Mouse (Mus musculus) cerebellum, adult 2 months (tissue): Measurements from ENCODE around the gene Smpdl3a.

Source experiments
- CTCF ChIP-seq: fragments of 200-500 bp; IDR thresholded peaks from 2 replicates; pipeline ENCODE4 v1.5.1; 2011; ENCODE audit warnings: low read depth, mild to moderate bottlenecking, control low read depth, low read length, moderate library complexity, borderline replicate concordance; ENCODE audit not compliant: insufficient read depth
- POLR2A ChIP-seq: fragments of 200-500 bp; IDR thresholded peaks from 2 replicates; pipeline ENCODE4 v1.6.1; 2011; ENCODE audit warnings: low read length, control low read depth, borderline replicate concordance; ENCODE audit not compliant: insufficient read depth

DNA sequence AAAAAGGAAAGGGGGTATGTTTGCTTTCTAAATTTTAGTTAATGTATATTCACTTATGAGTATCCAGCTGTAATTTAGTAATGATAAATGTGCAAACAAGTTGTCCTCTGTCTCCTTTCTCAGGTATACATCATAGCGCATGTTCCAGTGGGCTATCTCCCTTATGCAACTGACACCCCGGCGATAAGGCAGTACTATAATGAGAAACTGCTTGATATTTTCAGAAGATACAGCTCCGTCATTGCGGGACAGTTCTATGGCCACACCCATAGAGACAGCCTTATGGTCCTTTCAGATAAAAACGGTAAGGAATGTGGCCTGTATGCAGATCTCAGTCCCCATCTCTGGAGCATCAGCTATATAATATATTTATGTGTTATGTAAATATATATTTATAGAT is 13.6 kb downstream of the Smpdl3a start:
- TF ChIP-seq CTCF (no peak), POLR2A (no peak)
